Mouse (Mus musculus) kidney, embryonic 14.5 days (tissue): ENCODE data around the gene Gm14851. TPM values are rescaled to one million over a fixed set of nuclear protein-coding genes. Genes with fewer than 3 reads are reported as not detected.
"Not testable (repeated sequence)": the region's sequence is repeated elsewhere in the genome, so short reads cannot be mapped to it uniquely, and the experiment has no call there.

ENCODE experiments used
- ATAC-seq: fragments of 200-750 bp; cut with Nextera tagmentation; 2 replicates; pipeline ENCODE4 v1.8.0; 2017; ENCODE audit warnings: moderate number of reproducible peaks, mild to moderate bottlenecking, moderate TSS enrichment, moderate library complexity; ENCODE audit not compliant: low FRiP score, low TSS enrichment
- H3K27ac ChIP-seq: fragments of 300-500 bp; sonication (generic); 2 replicates; pipeline ENCODE4 v1.5.1; 2014; ENCODE audit warnings: low read depth, mild to moderate bottlenecking, low read length, moderate library complexity, mixed read lengths
- H3K27me3 ChIP-seq: fragments of 300-500 bp; sonication (generic); 2 replicates; pipeline ENCODE4 v1.6.1; 2014; ENCODE audit warnings: mild to moderate bottlenecking, low read length; ENCODE audit not compliant: control insufficient read depth, insufficient read depth
- H3K36me3 ChIP-seq: fragments of 300-500 bp; sonication (generic); 2 replicates; pipeline ENCODE4 v1.6.1; 2014; ENCODE audit warnings: low read length, mixed read lengths; ENCODE audit not compliant: control insufficient read depth, insufficient read depth
- H3K4me1 ChIP-seq: fragments of 300-500 bp; sonication (generic); 2 replicates; pipeline ENCODE4 v1.6.1; 2014; ENCODE audit warnings: low read length, mixed read lengths; ENCODE audit not compliant: control insufficient read depth, insufficient read depth
- H3K4me2 ChIP-seq: fragments of 300-500 bp; sonication (generic); replicated peaks from 2 replicates; pipeline ENCODE4 v1.6.1; 2014; ENCODE audit warnings: low read depth, mild to moderate bottlenecking, low read length
- H3K4me3 ChIP-seq: fragments of 300-500 bp; sonication (generic); 2 replicates; pipeline ENCODE4 v1.5.1; 2014; ENCODE audit warnings: mild to moderate bottlenecking, low read length
- H3K9ac ChIP-seq: fragments of 300-500 bp; sonication (generic); 2 replicates; pipeline ENCODE4 v1.6.1; 2014; ENCODE audit warnings: low read depth, mild to moderate bottlenecking, low read length, moderate library complexity
- H3K9me3 ChIP-seq: fragments of 300-500 bp; sonication (generic); 2 replicates; pipeline ENCODE4 v1.6.1; 2016; ENCODE audit warnings: low read length; ENCODE audit not compliant: control insufficient read depth
- WGBS: fragments of 180-500 bp; shearing (Covaris S2); extraction: QIAGEN DNeasy Blood & Tissue Kit; methylation state at CpG from one replicate; pipeline ENCODE4 v1.1.7; 2014; 5-methylcytosine and 5-hydroxymethylcytosine counted together
- polyA plus RNA-seq: library from polyadenylated mRNA; unstranded; fragments of >200 nt; fragmentation: Nextera tagmentation; extraction: Ambion mirVana; gene quantifications from 2 replicates; pipeline ENCODE4 v1.2.1, GENCODE M21; 2014

Gene Gm14851
- polyA plus RNA-seq, result not detected in 2 replicates

- ATAC-seq, H3K27me3 ChIP-seq, H3K4me3 ChIP-seq, H3K27ac ChIP-seq, H3K4me1 ChIP-seq, H3K4me2 ChIP-seq, H3K9ac ChIP-seq, H3K9me3 ChIP-seq, H3K36me3 ChIP-seq: not testable (repeated sequence)
- no CpG with 5 or more reads among the region's 2 CpGs for WGBS
Observed at GRCm38 (mm10) chr8:21095950-21096349, at the start of gene Gm14851. Gene Gm14851, minus strand, starts transcription at chr8:21096050.

- H3K4me1 ChIP-seq, ATAC-seq, H3K36me3 ChIP-seq, H3K4me2 ChIP-seq, H3K9me3 ChIP-seq, H3K27ac ChIP-seq, H3K4me3 ChIP-seq, H3K9ac ChIP-seq, H3K27me3 ChIP-seq: not testable (repeated sequence)
- 61% methylated on average over 3 of the region's 3 CpGs for WGBS
Observed at GRCm38 (mm10) chr8:21134342-21134741, 38.5 kb upstream of the Gm14851 start, which contains the start of gene Defa30. Gene Defa30, plus strand, starts transcription at chr8:21134642.

- H3K4me1 ChIP-seq, result no peaks in the 10 kb centered on the region
- 48% methylated on average over 4 of the region's 4 CpGs for WGBS
- no peak overlapping the region for H3K9ac ChIP-seq
- peaks cover 3% of the 10 kb centered on the region; the same call in 1 of the 2 replicates for H3K9me3 ChIP-seq
- no peak overlapping the region for H3K4me3 ChIP-seq
- H3K27me3 ChIP-seq, result no peaks in the 10 kb centered on the region
- no peak for ATAC-seq
- no peak overlapping the region for H3K27ac ChIP-seq
- H3K4me2 ChIP-seq, result no peak overlapping the region
- no peaks in the 10 kb centered on the region for H3K36me3 ChIP-seq
Observed at GRCm38 (mm10) chr8:21093106-21093505, 2.7 kb downstream of the Gm14851 start.

- not testable (repeated sequence) for H3K9ac ChIP-seq, H3K4me3 ChIP-seq, H3K4me1 ChIP-seq, H3K9me3 ChIP-seq, ATAC-seq, H3K36me3 ChIP-seq, H3K27me3 ChIP-seq, H3K27ac ChIP-seq, H3K4me2 ChIP-seq
Observed at GRCm38 (mm10) chr8:21084142-21084541, 11.7 kb downstream of the Gm14851 start, which contains the start of gene Defa25. Gene Defa25, plus strand, starts transcription at chr8:21084442.

GRCm38 (mm10) chr8:21064738-21065137, 31.1 kb downstream of the Gm14851 start, which contains the start of gene Defa35:
Gene Defa35, plus strand, starts transcription at chr8:21065038.
- not testable (repeated sequence) for ATAC-seq, H3K36me3 ChIP-seq, H3K4me3 ChIP-seq, H3K9me3 ChIP-seq, H3K9ac ChIP-seq, H3K27me3 ChIP-seq, H3K4me2 ChIP-seq, H3K27ac ChIP-seq, H3K4me1 ChIP-seq
- 92% methylated on average over 1 of the region's 1 CpGs for WGBS

- not testable (repeated sequence) for H3K9ac ChIP-seq, H3K27ac ChIP-seq, H3K9me3 ChIP-seq, H3K4me1 ChIP-seq, H3K27me3 ChIP-seq, H3K36me3 ChIP-seq, ATAC-seq, H3K4me3 ChIP-seq, H3K4me2 ChIP-seq
- WGBS, result no CpG with 5 or more reads among the region's 1 CpGs
Observed at GRCm38 (mm10) chr8:21054747-21055146, 41.1 kb downstream of the Gm14851 start, which contains the start of gene Defa23. Gene Defa23, plus strand, starts transcription at chr8:21055047.

Other genes with a start within 250 kb of the Gm14851 start
- gene Defb33, start 203.4 kb downstream of the Gm14851 start, polyA plus RNA-seq, result not detected in 2 replicates
- gene Gm15056, start 193.4 kb downstream of the Gm14851 start, polyA plus RNA-seq, result not detected in 2 replicates
- not detected in 2 replicates for gene Gm6040, start 174.0 kb downstream of the Gm14851 start, polyA plus RNA-seq
- gene AY761185, start 151.3 kb downstream of the Gm14851 start, polyA plus RNA-seq, result not detected in 2 replicates
- gene Defa21, start 70.5 kb downstream of the Gm14851 start, polyA plus RNA-seq, result not detected in 2 replicates
- gene Defa23, start 41.0 kb downstream of the Gm14851 start, polyA plus RNA-seq, result not detected in 2 replicates
- not detected in 2 replicates for gene Defa35, start 31.0 kb downstream of the Gm14851 start, polyA plus RNA-seq
- not detected in 2 replicates for gene Defa25, start 11.6 kb downstream of the Gm14851 start, polyA plus RNA-seq
- gene Defa30, start 38.6 kb upstream of the Gm14851 start, polyA plus RNA-seq, result not detected in 2 replicates
- gene Defa22, start 66.2 kb upstream of the Gm14851 start, polyA plus RNA-seq, result not detected in 2 replicates
- gene Defa31, start 95.6 kb upstream of the Gm14851 start, polyA plus RNA-seq, result not detected in 2 replicates
- not detected in 2 replicates for gene Gm15293, start 105.5 kb upstream of the Gm14851 start, polyA plus RNA-seq
- gene Gm15292, start 153.7 kb upstream of the Gm14851 start, polyA plus RNA-seq, result not detected in 2 replicates
- gene Defa27, start 219.5 kb upstream of the Gm14851 start, polyA plus RNA-seq, result not detected in 2 replicates
- gene Defa29, start 231.0 kb upstream of the Gm14851 start, polyA plus RNA-seq, result not detected in 2 replicates